Mouse (Mus musculus): ENCODE results near the gene Tuba1a.
"Not testable (repeated sequence)": the region's sequence is repeated elsewhere in the genome, so short reads cannot be mapped to it uniquely, and the experiment has no call there.

The Tuba1a gene

DNA sequence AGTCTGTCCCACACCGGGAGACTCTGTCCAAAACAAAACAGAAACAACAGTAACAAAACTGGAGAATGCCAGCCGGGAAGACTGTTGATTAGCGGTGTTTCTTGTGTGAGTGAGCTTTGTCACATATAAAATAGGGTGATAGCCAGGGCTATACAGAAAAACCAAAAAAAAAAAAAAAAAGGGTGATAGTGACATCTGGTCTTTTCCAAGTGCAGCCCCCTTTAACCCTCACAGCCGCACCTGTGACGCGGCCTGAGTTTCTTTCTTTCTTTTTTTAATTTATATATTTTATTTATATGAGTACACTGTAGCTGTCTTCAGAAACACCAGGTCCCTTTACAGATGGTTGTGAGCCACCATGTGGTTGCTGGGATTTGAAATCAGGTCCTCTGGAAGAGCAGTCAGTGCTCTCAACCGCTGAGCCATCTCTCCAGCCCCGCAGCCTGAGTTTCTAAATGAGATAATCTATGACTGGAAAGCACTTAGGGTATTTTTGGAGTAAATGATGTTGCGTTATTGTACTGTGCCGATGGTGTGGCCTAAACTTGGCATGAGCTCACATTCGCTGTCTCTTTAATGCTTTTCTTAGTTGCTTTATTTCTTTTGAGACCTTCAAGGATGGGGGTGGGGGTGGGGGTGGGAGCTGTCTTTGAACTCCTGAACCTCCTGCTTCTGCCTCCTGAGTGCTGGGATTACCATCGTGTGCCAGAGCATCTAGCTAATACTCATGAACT, 32.6 kb upstream of the Tuba1a start:
- CTCF ChIA-PET = interaction anchor here (0.6 to 1.1 kb wide), 4 partner anchors 34 to 1812 kb away, joined by 3 to 8 read pairs (median 4); no protein-coding TSS in a partner anchor

DNA sequence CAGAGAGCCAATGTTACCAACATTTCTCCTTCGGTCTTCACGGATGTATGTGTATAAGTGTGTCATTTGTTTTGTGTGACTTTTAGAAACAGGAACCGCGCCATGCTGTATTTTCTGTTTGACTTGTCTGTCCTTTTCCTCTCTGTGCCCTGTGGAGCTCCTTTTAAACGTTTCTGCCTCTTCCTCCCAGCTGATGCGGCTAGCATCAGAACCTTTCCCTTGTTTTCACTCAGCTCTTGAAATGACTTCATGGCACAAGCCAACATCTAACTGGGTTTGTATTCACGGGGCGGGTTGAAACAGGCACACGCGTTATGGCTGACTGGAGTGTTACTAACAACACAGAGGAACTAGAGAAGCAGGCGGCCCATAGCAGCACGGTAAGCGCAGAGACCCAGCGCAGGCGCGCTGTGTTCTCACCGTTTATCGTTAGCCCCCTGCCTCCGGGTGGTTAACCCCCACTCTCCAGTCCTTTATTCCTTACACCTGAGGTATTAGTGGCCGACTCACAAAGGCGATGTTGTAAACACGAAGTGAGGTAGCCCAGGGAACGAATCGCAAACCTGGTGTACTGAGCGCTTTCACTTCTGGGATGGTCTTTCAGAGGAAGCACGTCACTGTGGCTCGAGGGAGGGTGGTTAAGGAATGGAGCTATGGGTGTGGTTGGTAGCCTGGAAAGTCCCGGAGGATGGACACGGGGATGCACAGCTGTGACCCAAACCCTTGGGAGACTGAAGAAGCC, 31.9 kb upstream of the Tuba1a start:
- CTCF ChIA-PET = interaction anchor here (0.6 to 1.1 kb wide), 3 partner anchors 33 to 50 kb away, joined by 3 to 8 read pairs (median 3); no protein-coding TSS in a partner anchor

- CTCF ChIA-PET = interaction anchor here (0.6 to 0.7 kb wide), 3 partner anchors 43 to 215 kb away, joined by 3 to 6 read pairs (median 5); no protein-coding TSS in a partner anchor
Measured at GRCm38 (mm10) chr15:98984681-98985080, 31.2 kb upstream of the Tuba1a start.

- CTCF ChIA-PET = interaction anchor here (0.5 kb wide), 1 partner anchor 151 kb away, joined by 7 read pairs; no protein-coding TSS in a partner anchor
Measured at GRCm38 (mm10) chr15:98983431-98984081, 30.1 kb upstream of the Tuba1a start.

- CTCF ChIA-PET = interaction anchor here (0.8 kb wide), 1 partner anchor 128 kb away, joined by 4 read pairs; no protein-coding TSS in a partner anchor
Measured at GRCm38 (mm10) chr15:98982100-98982499, 28.6 kb upstream of the Tuba1a start.

DNA sequence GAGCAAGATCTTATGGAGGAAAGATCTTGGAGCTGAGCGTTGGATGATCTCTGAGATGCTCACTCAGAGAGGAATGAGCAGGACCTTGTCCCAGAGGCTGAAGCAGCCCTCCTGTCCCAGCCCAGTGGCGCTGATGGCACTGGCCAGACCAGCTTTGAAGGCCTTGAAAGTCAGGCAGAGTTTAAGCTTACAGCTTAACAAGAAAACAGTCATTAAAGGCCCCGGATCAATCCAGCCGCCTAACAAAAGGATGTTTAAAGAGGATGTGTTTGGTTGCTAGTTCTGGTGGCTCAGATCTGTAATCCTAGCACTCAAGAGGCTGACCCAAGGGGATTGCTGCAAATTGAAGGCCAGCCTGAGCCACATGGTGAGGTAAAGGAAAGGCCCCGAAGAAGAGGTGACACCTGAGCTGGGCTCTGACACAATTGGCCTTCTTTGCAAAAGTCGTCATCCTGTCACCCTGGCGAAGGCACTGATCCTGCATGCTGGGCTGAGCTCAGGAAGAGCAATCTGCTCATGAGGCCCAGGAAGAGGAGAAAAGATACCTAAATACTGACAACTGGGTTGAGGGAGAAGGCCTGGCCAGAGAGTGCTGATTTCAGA, 26.6 kb upstream of the Tuba1a start:
- CTCF ChIA-PET = interaction anchor here (0.5 kb wide), 1 partner anchor 1557 kb away, joined by 4 read pairs; no protein-coding TSS in a partner anchor

DNA sequence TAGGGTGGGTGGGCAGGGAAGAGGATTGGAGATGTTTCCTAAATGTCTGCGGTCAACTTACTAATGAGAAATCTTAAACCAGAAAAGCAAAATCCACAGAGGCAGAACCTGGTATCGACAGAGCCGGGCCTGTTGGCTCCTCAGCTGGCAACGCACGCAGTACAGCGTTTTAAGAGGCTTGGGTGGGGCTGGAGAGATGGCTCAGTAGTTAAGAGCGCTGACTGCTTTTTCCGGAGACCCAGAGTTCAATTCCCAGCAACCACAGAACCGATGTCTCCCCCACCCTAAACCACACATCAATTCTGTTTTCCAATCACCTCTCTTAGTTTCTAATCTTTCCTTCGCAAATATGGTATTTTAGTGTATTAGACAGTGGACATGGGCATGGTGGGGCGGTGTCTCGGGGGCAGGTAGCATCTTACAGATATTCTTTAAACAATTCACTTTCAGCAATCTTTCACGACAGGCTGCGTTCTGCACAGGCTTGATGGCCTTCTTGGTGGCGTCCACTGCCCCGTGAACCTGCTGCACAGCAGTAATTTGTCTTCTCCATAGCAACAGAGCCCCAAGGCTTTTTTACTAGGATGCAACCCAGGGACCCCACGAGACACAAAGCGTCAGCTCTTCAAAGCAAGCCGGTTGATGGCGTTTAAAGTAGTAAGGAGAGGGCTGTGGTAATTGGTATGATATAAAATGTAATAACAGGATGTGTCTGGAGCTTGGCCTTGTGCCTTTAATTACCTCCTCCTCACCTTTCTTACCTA, 25.1 kb upstream of the Tuba1a start:
- CTCF ChIA-PET = no interaction called here

- CTCF ChIA-PET = no interaction called here
Measured at GRCm38 (mm10) chr15:98977759-98978408, 24.4 kb upstream of the Tuba1a start.

DNA sequence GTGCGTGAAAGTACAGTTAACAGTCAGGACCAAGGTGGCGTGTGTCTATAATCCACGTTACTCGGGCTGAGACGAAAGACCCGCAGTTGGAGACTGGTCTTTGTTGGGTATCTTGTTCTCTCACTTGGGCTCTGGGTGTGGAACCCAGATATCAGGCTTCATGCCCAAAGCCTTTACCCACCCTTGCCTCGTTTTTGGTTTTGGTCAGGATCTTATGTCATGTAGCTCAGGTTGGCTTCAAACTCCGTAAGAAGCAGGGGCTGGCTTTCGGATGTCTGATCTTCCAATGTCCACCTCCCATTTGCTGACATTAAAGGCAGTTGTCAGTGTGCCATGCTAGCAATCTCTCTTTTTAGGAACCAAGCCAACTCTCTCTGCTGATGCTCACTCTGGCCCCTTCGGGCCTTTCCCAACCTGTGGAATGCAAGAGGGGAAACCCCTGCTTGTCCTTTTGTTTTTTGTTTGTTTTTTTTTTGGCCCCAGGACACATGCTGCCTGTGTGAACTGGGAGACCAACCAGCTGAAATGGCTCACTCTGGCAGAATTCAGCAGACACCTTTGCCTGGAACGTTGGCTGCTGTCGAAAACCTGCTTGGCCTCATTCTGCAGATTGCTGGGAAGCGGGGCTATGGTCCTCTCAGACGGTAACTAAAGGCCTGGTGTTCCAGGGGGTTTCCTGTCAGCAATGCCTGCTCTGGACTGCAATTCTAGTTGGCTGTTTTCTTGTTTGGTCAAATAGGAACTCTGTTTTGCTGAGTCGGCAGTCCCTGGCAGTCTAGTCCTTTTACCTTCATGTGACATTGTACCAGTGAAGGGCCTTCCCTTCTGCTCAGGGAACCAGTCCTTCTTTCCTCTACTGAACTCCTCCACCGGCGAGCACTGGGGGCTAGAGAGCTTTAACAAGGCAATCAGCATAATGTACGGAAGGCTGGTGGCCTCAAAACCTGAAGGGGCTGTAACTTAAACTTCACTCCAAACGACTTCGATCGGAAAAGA, 23.6 kb upstream of the Tuba1a start:
- CTCF ChIA-PET = no interaction called here

GRCm38 (mm10) chr15:98973015-98973614, 19.6 kb upstream of the Tuba1a start:
- CTCF ChIA-PET = interaction anchor here (0.5 kb wide), 1 partner anchor 182 kb away, joined by 3 read pairs; no protein-coding TSS in a partner anchor

GRCm38 (mm10) chr15:98971576-98972320, 18.2 kb upstream of the Tuba1a start:
- CTCF ChIA-PET = not testable (repeated sequence)

DNA sequence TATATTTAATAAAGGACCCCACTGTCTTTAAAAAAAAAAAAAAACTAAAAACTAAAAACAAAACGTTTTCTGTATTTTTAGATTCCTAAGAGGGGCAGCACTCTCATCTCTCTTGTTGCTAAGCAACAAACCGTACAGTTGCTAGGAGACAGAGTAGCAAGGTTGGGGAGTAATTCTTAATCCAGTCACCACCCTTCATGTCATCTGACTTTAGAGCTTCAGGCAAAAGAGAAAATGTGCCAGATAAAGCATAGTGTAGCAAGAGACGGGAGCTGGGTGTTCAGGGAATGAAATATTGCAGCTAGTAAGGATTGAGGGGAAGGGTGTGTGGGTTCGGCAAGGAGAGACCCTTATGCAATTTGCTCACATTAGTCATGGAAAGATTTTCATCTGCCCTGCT, 17.6 kb upstream of the Tuba1a start:
- CTCF ChIA-PET = interaction anchor here (0.7 kb wide), 1 partner anchor 1651 kb away, joined by 7 read pairs; no protein-coding TSS in a partner anchor

GRCm38 (mm10) chr15:98969372-98970101, 16.0 kb upstream of the Tuba1a start:
- CTCF ChIA-PET = no interaction called here

DNA sequence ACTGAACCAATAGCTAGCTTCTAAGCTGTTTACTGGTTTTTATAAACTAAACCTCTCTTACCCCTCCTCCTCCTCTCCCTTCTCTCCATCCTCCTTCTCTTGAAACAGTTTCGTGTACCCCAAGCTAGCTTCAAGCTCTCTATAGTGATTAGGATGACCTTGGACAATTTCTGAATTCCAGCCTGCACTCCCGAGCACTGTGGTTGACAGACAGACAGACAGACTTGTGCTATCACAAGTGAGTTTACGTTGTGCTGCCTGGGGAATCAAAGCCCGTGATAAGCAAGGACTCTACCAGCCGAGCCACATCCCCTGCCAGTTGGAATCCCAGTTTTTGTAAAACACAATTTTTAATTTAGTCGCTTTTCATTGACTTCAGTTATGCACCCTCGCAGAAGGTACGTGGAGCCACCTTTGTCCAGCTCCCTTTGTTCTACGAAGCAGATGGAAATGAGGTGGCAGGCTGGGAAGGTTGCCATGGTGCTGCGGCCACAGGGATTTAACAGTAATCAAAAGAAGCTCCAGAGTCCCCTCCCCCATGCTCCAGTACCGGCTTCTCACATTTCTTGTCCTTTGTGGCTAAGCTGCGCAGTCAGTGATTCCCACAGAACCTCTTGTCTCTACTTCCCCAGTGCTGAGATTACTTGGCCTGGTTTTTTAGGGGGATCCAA, 15.3 kb upstream of the Tuba1a start:
- CTCF ChIA-PET = interaction anchor here (0.7 kb wide), 1 partner anchor 990 kb away, joined by 3 read pairs; no protein-coding TSS in a partner anchor

DNA sequence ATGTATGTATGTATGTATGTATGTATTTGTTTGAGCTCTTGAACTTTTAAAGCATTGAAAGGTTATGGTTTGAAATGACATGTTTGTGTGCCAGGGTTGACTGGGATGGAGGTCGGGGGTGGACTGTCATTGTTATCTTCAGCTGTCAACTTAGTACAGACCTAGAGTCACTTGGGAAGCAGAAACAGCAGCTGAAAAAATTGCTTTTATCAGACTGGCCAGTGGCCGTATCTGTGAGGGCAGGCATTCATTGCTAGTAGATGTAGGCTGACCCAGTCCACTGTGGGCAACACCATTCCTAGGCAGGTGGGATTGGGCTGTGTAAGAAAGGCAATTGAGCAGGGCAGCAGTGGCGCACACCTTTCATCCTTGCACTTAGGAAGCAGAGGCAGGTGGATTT, 6.0 kb upstream of the Tuba1a start:
- CTCF ChIA-PET = no interaction called here

GRCm38 (mm10) chr15:98958901-98959420, 5.5 kb upstream of the Tuba1a start:
- CTCF ChIA-PET = no interaction called here

Measured in spleen, embryonic (tissue).